Comparison of ENCODE assay signal across 8 mouse cellular contexts in genomic region chr6:13837916-13838676, GRCm38 (mm10). TPM values are rescaled to one million over a fixed set of nuclear protein-coding genes. Genes with fewer than 3 reads are reported as not detected.
A peak's percentile ranks its signal among the peaks of the same experiment; 100 is the strongest.
DNase-seq lines count a peak whose midpoint lies in the region; ATAC-seq and TF ChIP-seq lines count a peak whose summit lies in the region.

No protein-coding gene starts in this region.

- H3K27ac ChIP-seq in cerebellum, adult 2 months (ENCODE audit: insufficient read depth, low read length) = peak overlapping the region; percentile 96
- H3K27ac ChIP-seq in neural tube, embryonic 12.5 days = peak overlapping the region; percentile 95

- peak overlapping the region; percentile 77 for H3K4me3 ChIP-seq in cerebellum, adult 2 months (replicated peaks; ENCODE audit: insufficient read depth, low read depth, low read length)
- H3K4me3 ChIP-seq in neural tube, embryonic 12.5 days = peak overlapping the region; percentile 59

- no peaks in the 10 kb centered on the region for H3K9me3 ChIP-seq in neural tube, embryonic 12.5 days

- H3K27me3 ChIP-seq in cerebellum, adult 2 months (ENCODE audit: control insufficient read depth, insufficient read depth, low read length) = no peaks in the 10 kb centered on the region
- no peaks in the 10 kb centered on the region for H3K27me3 ChIP-seq in neural tube, embryonic 12.5 days (replicated peaks)

- peaks cover 4% of the 10 kb centered on the region; the same call in 1 of the 2 replicates for H3K4me1 ChIP-seq in cerebellum, adult 2 months (ENCODE audit: control insufficient read depth, insufficient read depth, low read length)
- 0 out of 2 replicates have a peak, but pooled peaks cover 10% of the 10 kb centered on the region for H3K4me1 ChIP-seq in neural tube, embryonic 12.5 days

- H3K4me2 ChIP-seq in neural tube, embryonic 12.5 days (replicated peaks) = peak overlapping the region; percentile 66

- H3K9ac ChIP-seq in neural tube, embryonic 12.5 days = peak overlapping the region; percentile 88

- intact Hi-C loops in left cerebral cortex, postnatal 25 days (cut with DNase I) = loop anchor here (1.0 to 10.0 kb wide), 5 partner anchors 33 to 543 kb away; partner anchors contain the start of genes 2610001J05Rik and Bmt2

- peak; percentile 12; the same call in 1 of the 2 replicates for TF ChIP-seq POLR2A in cerebellum, adult 2 months (IDR thresholded peaks at IDR 0.05; ENCODE audit: borderline replicate concordance, insufficient read depth, low read length)

- peak; percentile 22 to 30 for DNase-seq in left cerebral cortex, adult 18-20 months (ENCODE audit: low spot score in 2 of 2)
- no peak for DNase-seq in left cerebral cortex, adult 11 months (ENCODE audit: low spot score)
- DNase-seq in cerebellum, adult 2 months = peak; percentile 67 to 69
- DNase-seq in frontal cortex, postnatal 10 days (ENCODE audit: low spot score in 2 of 2) = peak; percentile 15 to 24
- peak; percentile 37 to 46 for DNase-seq in left cerebral cortex, postnatal 25 days (ENCODE audit: low spot score in 2 of 2)
- DNase-seq in thymus, adult 18-20 months = no peak

- under 1% methylated on average over 19 of the region's 19 CpGs for WGBS in cerebellum, adult 2 months
- WGBS in neural tube, embryonic 12.5 days = 2% methylated on average over 19 of the region's 19 CpGs

- TF ChIP-seq CTCF in cerebellum, adult 2 months (IDR thresholded peaks at IDR 0.05; ENCODE audit: borderline replicate concordance, insufficient read depth, low read depth, low read length) = no peak

- H3K36me3 ChIP-seq in neural tube, embryonic 12.5 days = no peaks in the 10 kb centered on the region

- peak; percentile 43 for ATAC-seq in neural tube, embryonic 12.5 days (ENCODE audit: low FRiP score, low read depth)
- ATAC-seq in megakaryocyte-erythroid progenitor cell, adult 5-6 weeks (replicated peaks; ENCODE audit: low FRiP score, low TSS enrichment, poor library complexity, severe bottlenecking) = no peak

RNA-seq across cellular contexts. Expression of gene Gpr85, which starts 1.6 kb away (rescaled TPM):
- 10 to 100 TPM; 34.4 to 36.8 TPM for total RNA-seq in left cerebral cortex, adult 18-20 months (2021)
- polyA plus RNA-seq in cerebellum, adult 2 months (2012; rRNA removed) = 30.4 and 30.5 TPM in 2 replicates
- total RNA-seq in left cerebral cortex, postnatal 25 days (2021) = 10 to 100 TPM; 43.6 to 48.1 TPM
- 38.0 and 41.8 TPM in 2 replicates for polyA plus RNA-seq in neural tube, embryonic 12.5 days (2016; fragmentation: Nextera tagmentation; extraction: Ambion mirVana)
- not detected in 2 replicates for total RNA-seq in megakaryocyte-erythroid progenitor cell, adult 5-6 weeks (2014; fragmentation: Nextera tagmentation)
- not detected in 2 replicates for total RNA-seq in megakaryocyte-erythroid progenitor cell, adult 5-6 weeks (2017)

RNA-seq across cellular contexts. Expression of gene 2610001J05Rik, which starts 33.2 kb away (rescaled TPM):
- 10 to 100 TPM; 34.1 to 37.4 TPM for total RNA-seq in left cerebral cortex, adult 18-20 months (2021)
- 87.2 and 103 TPM in 2 replicates for polyA plus RNA-seq in cerebellum, adult 2 months (2012; rRNA removed)
- 10 to 100 TPM; 35.5 to 37.6 TPM for total RNA-seq in left cerebral cortex, postnatal 25 days (2021)
- polyA plus RNA-seq in neural tube, embryonic 12.5 days (2016; fragmentation: Nextera tagmentation; extraction: Ambion mirVana) = 84.8 and 88.7 TPM in 2 replicates
- 14.9 and 24.1 TPM in 2 replicates for total RNA-seq in megakaryocyte-erythroid progenitor cell, adult 5-6 weeks (2014; fragmentation: Nextera tagmentation)
- total RNA-seq in megakaryocyte-erythroid progenitor cell, adult 5-6 weeks (2017) = 34.6 and 87.5 TPM in 2 replicates

Comparison
In these comparisons a context has a peak if more than half of its experiments do, and no peak if none do; other contexts are left out.
1. DNase-seq: peak in left cerebral cortex, adult 18-20 months (2 of 2), cerebellum, adult 2 months (2 of 2), frontal cortex, postnatal 10 days (2 of 2) and left cerebral cortex, postnatal 25 days (2 of 2); none in left cerebral cortex, adult 11 months (single experiment) and thymus, adult 18-20 months (0 of 2).
2. RNA of gene Gpr85, which starts 1.6 kb away (total RNA-seq): 43.6 to 48.1 TPM in left cerebral cortex, postnatal 25 days and 34.4 to 36.8 TPM in left cerebral cortex, adult 18-20 months; not detected in megakaryocyte-erythroid progenitor cell, adult 5-6 weeks; every median in the first group is over 10 times any median in the second.